Mouse (Mus musculus) liver, postnatal 0 days (tissue): ENCODE data around the gene Cacng4.

Experiments used
- CTCF ChIP-seq: sonication (generic); IDR thresholded peaks from 2 replicates; pipeline ENCODE4 v1.5.1; 2016; ENCODE audit warnings: antibody characterized with exemption, low read depth
- EP300 ChIP-seq: IDR thresholded peaks from 2 replicates; pipeline ENCODE4 v1.6.1; 2016; ENCODE audit warnings: antibody characterized with exemption, low read depth, mild to moderate bottlenecking

GRCm38 (mm10) chr11:107833351-107834040, 39.1 kb upstream of the Cacng4 start:
- TF ChIP-seq EP300, result no peak
- TF ChIP-seq CTCF, result no peak
